Mouse (Mus musculus) megakaryocyte, embryonic 14.5 days (primary cell): ENCODE results near the gene Zcchc4.

Experiments
- FLI1 ChIP-seq: IDR thresholded peaks from 2 replicates; pipeline ENCODE4 v1.6.1; 2012; ENCODE audit warnings: low read length, inconsistent platforms, mixed read lengths
- GATA1 ChIP-seq: IDR thresholded peaks from 3 replicates; pipeline ENCODE4 v1.6.1; 2012; ENCODE audit warnings: mixed read lengths, low read length, inconsistent platforms, borderline replicate concordance

GRCm38 (mm10) chr5:52755989-52756388 lies 19.2 kb upstream of the Zcchc4 start:
- no peak for TF ChIP-seq GATA1
- no peak for TF ChIP-seq FLI1
